Mouse (Mus musculus) heart, postnatal 0 days (tissue): Measurements from ENCODE around the gene Ubox5. TPM values are rescaled to one million over a fixed set of nuclear protein-coding genes. Genes with fewer than 3 reads are reported as not detected.
A peak's percentile ranks its signal among the peaks of the same experiment; 100 is the strongest.

Experiments
- ATAC-seq: fragments of 200-750 bp; cut with Nextera tagmentation; 2 replicates; pipeline ENCODE4 v1.8.0; 2017; ENCODE audit warnings: low read depth, moderate number of reproducible peaks, moderate library complexity; ENCODE audit not compliant: insufficient read depth
- DNase-seq: peaks from one replicate; pipeline ENCODE4 v3.0.0-alpha.2; 2016; ENCODE audit warnings: low spot score
- H3K27ac ChIP-seq: fragments of 300-500 bp; sonication (generic); 2 replicates; pipeline ENCODE4 v1.5.1; 2014; ENCODE audit warnings: low read depth, mild to moderate bottlenecking
- H3K27me3 ChIP-seq: fragments of 300-500 bp; sonication (generic); 2 replicates; pipeline ENCODE4 v1.6.1; 2014; ENCODE audit warnings: low read length, mixed read lengths; ENCODE audit not compliant: control insufficient read depth, insufficient read depth
- H3K36me3 ChIP-seq: fragments of 300-500 bp; sonication (generic); replicated peaks from 2 replicates; pipeline ENCODE4 v1.6.1; 2014; ENCODE audit warnings: low read length, mixed read lengths; ENCODE audit not compliant: control insufficient read depth, insufficient read depth
- H3K4me1 ChIP-seq: fragments of 300-500 bp; sonication (generic); 2 replicates; pipeline ENCODE4 v1.6.1; 2014; ENCODE audit warnings: antibody characterized with exemption; ENCODE audit not compliant: control insufficient read depth, insufficient read depth
- H3K4me2 ChIP-seq: fragments of 300-500 bp; sonication (generic); 2 replicates; pipeline ENCODE4 v1.6.1; 2014; ENCODE audit warnings: low read depth, mild to moderate bottlenecking, low read length, moderate library complexity
- H3K4me3 ChIP-seq: fragments of 300-500 bp; sonication (generic); 2 replicates; pipeline ENCODE4 v1.5.1; 2014; ENCODE audit warnings: low read depth, low read length
- H3K9ac ChIP-seq: fragments of 300-500 bp; sonication (generic); replicated peaks from 2 replicates; pipeline ENCODE4 v1.6.1; 2014; ENCODE audit warnings: low read depth, low read length, mixed read lengths
- H3K9me3 ChIP-seq: fragments of 300-500 bp; sonication (generic); replicated peaks from 2 replicates; pipeline ENCODE4 v1.6.1; 2016; ENCODE audit warnings: low read length; ENCODE audit not compliant: control insufficient read depth
- CTCF ChIP-seq: IDR thresholded peaks from 2 replicates; pipeline ENCODE4 v1.5.1; 2016; ENCODE audit warnings: antibody characterized with exemption, control low read depth, low read depth
- EP300 ChIP-seq: IDR thresholded peaks from 2 replicates; pipeline ENCODE4 v1.6.1; 2016; ENCODE audit warnings: antibody characterized with exemption, low read depth
- WGBS: fragments of 180-500 bp; shearing (Covaris S2); extraction: QIAGEN DNeasy Blood & Tissue Kit; methylation state at CpG from one replicate; pipeline ENCODE4 v1.1.7; 2014; 5-methylcytosine and 5-hydroxymethylcytosine counted together
- polyA plus RNA-seq: library from polyadenylated mRNA; unstranded; fragments of >200 nt; fragmentation: Nextera tagmentation; extraction: Ambion mirVana; gene quantifications from 2 replicates; pipeline ENCODE4 v1.2.1, GENCODE M21; 2015
- total RNA-seq: library from RNA; depleted of rRNA; stranded (reverse); fragments of >200 nt; gene quantifications from 2 replicates; pipeline ENCODE4 v1.2.3, GENCODE M21; 2014; ENCODE audit warnings: low replicate concordance

Ubox5 gene
- total and polyA plus RNA-seq, 2 experiments from 2014 or later, result 2.1 to 4.4 TPM

DNA sequence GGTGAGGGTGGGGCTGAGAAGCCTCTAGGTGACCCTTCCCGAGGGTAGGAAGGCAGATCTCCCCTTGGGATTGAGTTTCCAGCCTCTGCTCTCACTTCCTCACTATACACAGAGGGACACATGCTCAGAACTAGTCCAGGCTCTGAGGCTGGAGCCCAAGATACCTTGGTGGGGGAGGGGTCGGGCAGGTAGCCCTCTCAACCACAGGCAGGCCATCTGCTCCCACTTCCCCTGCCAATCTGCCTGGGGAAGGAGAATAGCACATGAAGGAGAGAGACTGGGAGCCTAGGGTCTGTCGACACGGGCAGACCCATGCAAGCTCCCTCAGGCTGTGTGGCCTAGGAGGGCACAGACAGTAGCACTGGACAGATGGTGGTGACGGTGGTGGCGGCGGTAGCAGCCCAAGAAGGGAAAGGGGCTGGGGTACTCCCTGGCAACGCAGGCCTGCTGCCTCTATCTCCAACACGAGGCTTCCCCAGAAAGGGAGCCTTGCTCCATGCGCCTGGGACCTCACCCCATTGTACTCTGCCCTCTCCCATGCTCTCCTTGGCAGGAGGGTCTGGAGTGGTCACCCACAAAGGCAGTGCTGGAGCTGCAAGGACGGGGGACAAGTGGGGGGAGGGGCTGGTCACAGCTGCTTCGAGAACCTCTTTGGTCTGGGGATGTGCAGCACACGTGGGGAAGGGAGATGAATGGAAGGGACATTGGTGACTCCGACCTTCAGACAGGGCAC lies 4.3 kb upstream of the Ubox5 start:
- ATAC-seq (0 out of 2 replicates have a peak, but pooled peaks have one; percentile 7), DNase-seq (no peak)
- Histone ChIP-seq H3K4me2 (peak overlapping the region; percentile 58), H3K4me3 (peak overlapping the region; percentile 34), H3K9ac (no peak overlapping the region), H3K9me3 (no peaks in the 10 kb centered on the region), H3K4me1 (peaks cover 14% of the 10 kb centered on the region), H3K27ac (no peak overlapping the region), H3K27me3 (peaks cover 41% of the 10 kb centered on the region), H3K36me3 (no peaks in the 10 kb centered on the region)
- TF ChIP-seq CTCF (no peak), EP300 (no peak)
- 23% methylated on average over 14 of the region's 14 CpGs for WGBS

DNA sequence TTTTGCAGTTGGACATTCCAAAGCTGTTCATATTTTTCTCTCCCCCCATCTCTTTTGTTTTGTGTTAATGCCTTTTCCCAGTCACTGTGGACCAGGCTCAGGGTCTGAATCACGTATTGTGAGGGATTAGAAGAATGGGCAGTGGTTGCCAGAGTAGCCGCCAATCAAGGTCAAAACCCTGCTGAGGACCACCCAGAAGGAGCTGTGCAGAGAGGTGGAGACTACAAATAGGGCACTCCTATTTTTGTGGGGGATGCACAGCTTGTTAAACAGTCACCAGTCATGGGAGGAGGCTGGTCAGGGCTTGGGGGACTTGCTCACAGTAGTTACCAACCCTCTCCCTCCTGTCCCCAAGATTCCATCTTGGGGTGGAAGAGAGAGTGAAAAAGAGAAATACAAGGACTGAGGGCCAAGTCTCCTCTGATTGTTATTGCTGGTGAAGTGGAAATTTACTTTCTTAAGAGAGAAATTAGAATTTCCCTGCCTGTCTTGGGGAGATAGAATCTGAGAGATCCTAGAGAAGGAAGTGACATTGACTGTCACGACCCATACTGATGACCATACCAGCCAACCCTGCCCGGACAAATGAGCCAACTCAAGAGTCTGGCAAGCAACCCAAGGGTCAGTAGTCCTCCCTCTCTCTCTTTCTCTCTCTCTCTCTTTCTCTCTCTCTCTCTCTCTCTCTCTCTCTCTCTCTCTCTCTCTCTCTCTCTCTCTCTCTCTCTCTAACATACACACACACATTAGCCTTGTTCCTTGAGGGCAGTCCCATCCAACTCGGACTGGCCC lies 3.2 kb upstream of the Ubox5 start:
- Histone ChIP-seq H3K9ac (no peak overlapping the region), H3K4me2 (no peak overlapping the region), H3K9me3 (no peaks in the 10 kb centered on the region), H3K36me3 (no peaks in the 10 kb centered on the region), H3K4me1 (peaks cover 20% of the 10 kb centered on the region), H3K27me3 (peaks cover 41% of the 10 kb centered on the region), H3K4me3 (no peak overlapping the region), H3K27ac (no peak overlapping the region)
- WGBS, result 54% methylated on average over 5 of the region's 5 CpGs
- TF ChIP-seq EP300, result no peak
- TF ChIP-seq CTCF, result no peak
- ATAC-seq (no peak), DNase-seq (no peak)

DNA sequence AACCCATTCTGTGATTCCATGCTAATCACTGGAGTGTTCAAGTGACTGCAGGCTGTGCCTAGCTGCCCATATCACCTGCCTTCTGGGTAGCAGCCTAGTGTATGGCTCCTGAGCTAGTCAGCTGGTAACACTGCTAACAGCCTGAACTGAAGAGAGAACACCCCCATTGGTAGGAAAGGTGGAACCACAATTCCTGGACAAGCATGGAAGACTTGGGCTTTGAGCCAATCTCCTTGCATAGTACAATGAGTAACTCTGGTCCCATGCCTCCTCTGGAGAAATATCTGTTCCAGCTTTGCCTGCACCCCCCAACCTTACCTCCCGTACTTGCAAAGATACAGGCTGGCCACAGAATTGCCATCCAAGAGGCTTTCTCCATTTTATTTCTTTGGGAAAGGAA lies 2.6 kb upstream of the Ubox5 start:
- peaks cover 3% of the 10 kb centered on the region for H3K36me3 ChIP-seq
- no peak for DNase-seq
- H3K27ac ChIP-seq, result no peak overlapping the region
- H3K9ac ChIP-seq, result no peak overlapping the region
- peaks cover 36% of the 10 kb centered on the region for H3K27me3 ChIP-seq
- TF ChIP-seq CTCF (no peak), EP300 (no peak)
- no peak for ATAC-seq
- H3K4me1 ChIP-seq, result peaks cover 20% of the 10 kb centered on the region
- H3K4me2 ChIP-seq, result no peak overlapping the region
- H3K9me3 ChIP-seq, result no peaks in the 10 kb centered on the region
- no peak overlapping the region for H3K4me3 ChIP-seq
- 67% methylated on average over 1 of the region's 1 CpGs for WGBS

DNA sequence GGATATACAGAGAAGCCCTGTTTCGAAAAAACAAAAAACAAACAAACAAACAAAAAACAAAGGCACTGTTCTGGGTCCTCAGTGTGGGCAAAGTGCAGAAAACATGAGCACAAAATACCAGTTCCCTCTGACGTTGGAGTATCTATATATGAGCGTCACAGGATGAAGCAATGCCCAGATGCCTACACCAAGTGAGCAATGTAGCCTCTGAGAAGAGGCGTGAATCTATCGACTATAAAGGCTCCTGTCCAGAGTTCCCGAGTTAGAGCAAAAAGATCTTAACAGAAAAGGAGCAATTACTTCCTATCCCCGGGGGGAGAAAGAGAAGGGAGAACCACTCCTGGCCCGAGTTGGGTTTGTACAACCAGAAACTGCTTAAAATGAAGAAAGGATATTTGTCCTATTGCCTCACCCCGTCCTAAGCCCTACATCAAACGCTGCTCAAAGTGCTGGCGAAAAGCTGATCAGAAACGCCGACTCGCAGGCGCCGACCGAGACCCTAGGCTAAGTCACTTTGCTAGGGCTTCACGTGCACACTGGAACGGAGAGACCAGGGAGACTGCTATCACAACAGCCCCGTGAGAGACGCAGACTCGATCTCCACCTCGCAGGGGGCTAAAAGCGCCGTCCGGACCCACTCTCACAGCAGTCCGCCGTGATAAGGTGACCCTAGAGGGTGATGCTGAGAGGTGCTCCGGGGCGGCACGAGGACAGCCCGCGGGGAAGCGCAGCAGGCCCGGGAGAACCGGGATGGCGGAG lies 579 bp downstream of the Ubox5 start:
- Histone ChIP-seq H3K27ac (peak overlapping the region; percentile 83), H3K36me3 (peaks cover 22% of the 10 kb centered on the region), H3K4me3 (peak overlapping the region; percentile 98), H3K9me3 (no peaks in the 10 kb centered on the region), H3K4me1 (peaks cover 7% of the 10 kb centered on the region), H3K9ac (peak overlapping the region; percentile 95), H3K4me2 (peak overlapping the region; percentile 74), H3K27me3 (peaks cover 12% of the 10 kb centered on the region)
- DNase-seq (peak; percentile 20), ATAC-seq (peak; percentile 42)
- WGBS, result 2% methylated on average over 37 of the region's 37 CpGs
- TF ChIP-seq CTCF (no peak), EP300 (no peak)

DNA sequence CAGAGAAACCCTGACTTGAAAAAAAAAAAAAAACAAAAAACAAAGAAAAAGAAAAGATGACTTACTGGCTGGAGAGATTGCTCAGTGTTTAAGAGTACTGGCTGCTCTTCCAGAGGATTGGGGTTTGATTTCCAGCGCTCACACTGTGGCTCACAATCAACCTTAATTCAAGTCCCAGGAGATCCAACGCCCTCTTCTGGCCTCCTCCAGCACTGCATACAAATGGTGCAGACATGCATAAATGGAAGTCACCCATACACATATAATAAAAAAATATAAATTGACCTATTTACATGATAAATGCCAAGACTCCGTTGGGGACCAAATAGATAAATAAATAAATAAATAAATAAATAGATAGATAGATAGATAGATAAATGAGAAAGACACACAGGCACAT lies 1.4 kb downstream of the Ubox5 start:
- Histone ChIP-seq H3K9me3 (no peaks in the 10 kb centered on the region), H3K36me3 (peaks cover 25% of the 10 kb centered on the region), H3K27me3 (0 out of 2 replicates have a peak, but pooled peaks cover 4% of the 10 kb centered on the region), H3K27ac (no peak overlapping the region), H3K4me1 (peaks cover 7% of the 10 kb centered on the region), H3K4me3 (no peak overlapping the region), H3K4me2 (no peak overlapping the region; the same call in 1 of the 2 replicates), H3K9ac (no peak overlapping the region)
- 68% methylated on average over 3 of the region's 3 CpGs for WGBS
- TF ChIP-seq CTCF (no peak), EP300 (no peak)
- ATAC-seq (no peak), DNase-seq (no peak)
